Mouse (Mus musculus) kidney, postnatal 0 days (tissue): ENCODE measurements around the gene Prkar2a. TPM values are rescaled to one million over a fixed set of nuclear protein-coding genes. Genes with fewer than 3 reads are reported as not detected.
A peak's percentile ranks its signal among the peaks of the same experiment; 100 is the strongest.

ENCODE experiments used
- ATAC-seq: fragments of 200-750 bp; cut with Nextera tagmentation; replicated peaks from 2 replicates; pipeline ENCODE4 v1.8.0; 2017; ENCODE audit warnings: low read depth, moderate number of reproducible peaks, moderate TSS enrichment, moderate library complexity; ENCODE audit not compliant: low FRiP score
- DNase-seq: peaks from one replicate; pipeline ENCODE4 v3.0.0-alpha.2; 2016; ENCODE audit warnings: low spot score
- H3K27ac ChIP-seq: fragments of 300-500 bp; sonication (generic); 2 replicates; pipeline ENCODE4 v1.5.1; 2014; ENCODE audit warnings: mild to moderate bottlenecking
- H3K27me3 ChIP-seq: fragments of 300-500 bp; sonication (generic); 2 replicates; pipeline ENCODE4 v1.6.1; 2014; ENCODE audit warnings: low read length, mixed read lengths; ENCODE audit not compliant: insufficient read depth
- H3K36me3 ChIP-seq: fragments of 300-500 bp; sonication (generic); 2 replicates; pipeline ENCODE4 v1.6.1; 2014; ENCODE audit warnings: low read length, mixed read lengths; ENCODE audit not compliant: insufficient read depth
- H3K4me1 ChIP-seq: fragments of 300-500 bp; sonication (generic); replicated peaks from 2 replicates; pipeline ENCODE4 v1.6.1; 2014; ENCODE audit warnings: antibody characterized with exemption, low read length, mixed read lengths; ENCODE audit not compliant: insufficient read depth
- H3K4me2 ChIP-seq: fragments of 300-500 bp; sonication (generic); 2 replicates; pipeline ENCODE4 v1.6.1; 2014; ENCODE audit warnings: mild to moderate bottlenecking, low read length, moderate library complexity, mixed read lengths
- H3K4me3 ChIP-seq: fragments of 300-500 bp; sonication (generic); replicated peaks from 2 replicates; pipeline ENCODE4 v1.5.1; 2014; ENCODE audit warnings: low read depth, low read length
- H3K9ac ChIP-seq: fragments of 300-500 bp; sonication (generic); 2 replicates; pipeline ENCODE4 v1.6.1; 2014; ENCODE audit warnings: low read depth, low read length
- H3K9me3 ChIP-seq: fragments of 300-500 bp; sonication (generic); replicated peaks from 2 replicates; pipeline ENCODE4 v1.6.1; 2016; ENCODE audit warnings: low read length, inconsistent platforms, mixed read lengths
- CTCF ChIP-seq: IDR thresholded peaks from 2 replicates; pipeline ENCODE4 v1.5.1; 2016; ENCODE audit warnings: antibody characterized with exemption, low read depth, mild to moderate bottlenecking, moderate library complexity
- WGBS: fragments of 180-500 bp; shearing (Covaris S2); extraction: QIAGEN DNeasy Blood & Tissue Kit; methylation state at CpG from one replicate; pipeline ENCODE4 v1.1.7; 2014; 5-methylcytosine and 5-hydroxymethylcytosine counted together
- polyA plus RNA-seq: library from polyadenylated mRNA; unstranded; fragments of >200 nt; fragmentation: Nextera tagmentation; extraction: Ambion mirVana; gene quantifications from 2 replicates; pipeline ENCODE4 v1.2.1, GENCODE M21; 2015

Gene Prkar2a
- polyA plus RNA-seq, 1 experiment from 2014 or later, result 18.6 TPM

- Histone ChIP-seq H3K9ac (no peak overlapping the region), H3K4me3 (no peak overlapping the region), H3K4me1 (no peaks in the 10 kb centered on the region), H3K27ac (no peak overlapping the region), H3K36me3 (peaks cover 26% of the 10 kb centered on the region), H3K4me2 (no peak overlapping the region), H3K9me3 (no peaks in the 10 kb centered on the region), H3K27me3 (no peaks in the 10 kb centered on the region)
- TF ChIP-seq CTCF, result no peak
- no peak for ATAC-seq
- WGBS, result 87% methylated on average over 15 of the region's 15 CpGs
- no peak for DNase-seq
Measured at GRCm38 (mm10) chr9:108680026-108680425, 9.1 kb upstream of the Prkar2a start.

GRCm38 (mm10) chr9:108686475-108686887 is 2.6 kb upstream of the Prkar2a start:
- 31% methylated on average over 4 of the region's 4 CpGs for WGBS
- Histone ChIP-seq H3K4me1 (no peaks in the 10 kb centered on the region), H3K27me3 (no peaks in the 10 kb centered on the region), H3K27ac (no peak overlapping the region), H3K4me2 (no peak overlapping the region), H3K9me3 (no peaks in the 10 kb centered on the region), H3K36me3 (peaks cover 11% of the 10 kb centered on the region; the same call in 1 of the 2 replicates), H3K9ac (no peak overlapping the region), H3K4me3 (no peak overlapping the region)
- DNase-seq (peak; percentile 24), ATAC-seq (no peak)
- TF ChIP-seq CTCF, result no peak

GRCm38 (mm10) chr9:108687181-108687580 is 1.9 kb upstream of the Prkar2a start:
- no peak overlapping the region for H3K4me3 ChIP-seq
- no peaks in the 10 kb centered on the region for H3K27me3 ChIP-seq
- no peak overlapping the region for H3K27ac ChIP-seq
- no peak for DNase-seq
- ATAC-seq, result no peak
- H3K4me1 ChIP-seq, result no peaks in the 10 kb centered on the region
- no peaks in the 10 kb centered on the region for H3K9me3 ChIP-seq
- WGBS, result 73% methylated on average over 6 of the region's 6 CpGs
- TF ChIP-seq CTCF, result no peak
- H3K9ac ChIP-seq, result no peak overlapping the region
- H3K36me3 ChIP-seq, result peaks cover 7% of the 10 kb centered on the region; the same call in 1 of the 2 replicates
- no peak overlapping the region for H3K4me2 ChIP-seq

- H3K27ac ChIP-seq, result no peak overlapping the region
- no peaks in the 10 kb centered on the region for H3K27me3 ChIP-seq
- H3K36me3 ChIP-seq, result 0 out of 2 replicates have a peak, but pooled peaks cover 2% of the 10 kb centered on the region
- DNase-seq (no peak), ATAC-seq (no peak)
- WGBS, result 71% methylated on average over 2 of the region's 2 CpGs
- no peak overlapping the region for H3K4me3 ChIP-seq
- H3K9ac ChIP-seq, result no peak overlapping the region
- H3K4me1 ChIP-seq, result no peaks in the 10 kb centered on the region
- H3K4me2 ChIP-seq, result no peak overlapping the region
- no peaks in the 10 kb centered on the region for H3K9me3 ChIP-seq
- no peak for TF ChIP-seq CTCF
Measured at GRCm38 (mm10) chr9:108687686-108688085, 1.4 kb upstream of the Prkar2a start.

- Histone ChIP-seq H3K4me1 (0 out of 2 replicates have a peak, but pooled peaks cover 6% of the 10 kb centered on the region), H3K4me2 (no peak overlapping the region), H3K27me3 (no peaks in the 10 kb centered on the region), H3K9ac (no peak overlapping the region), H3K27ac (no peak overlapping the region), H3K4me3 (no peak overlapping the region), H3K36me3 (no peaks in the 10 kb centered on the region), H3K9me3 (no peaks in the 10 kb centered on the region)
- no peak for DNase-seq
- ATAC-seq, result no peak
- 79% methylated on average over 9 of the region's 9 CpGs for WGBS
- TF ChIP-seq CTCF, result no peak
Measured at GRCm38 (mm10) chr9:108688451-108688850, 663 bp upstream of the Prkar2a start.

GRCm38 (mm10) chr9:108689993-108690392 is 879 bp downstream of the Prkar2a start:
- ATAC-seq, result no peak
- H3K4me2 ChIP-seq, result no peak overlapping the region
- no peak for DNase-seq
- H3K27ac ChIP-seq, result no peak overlapping the region
- no peaks in the 10 kb centered on the region for H3K27me3 ChIP-seq
- 88% methylated on average over 1 of the region's 1 CpGs for WGBS
- H3K4me3 ChIP-seq, result no peak overlapping the region
- H3K9me3 ChIP-seq, result no peaks in the 10 kb centered on the region
- H3K36me3 ChIP-seq, result no peaks in the 10 kb centered on the region
- TF ChIP-seq CTCF, result no peak
- no peak overlapping the region for H3K9ac ChIP-seq
- H3K4me1 ChIP-seq, result 0 out of 2 replicates have a peak, but pooled peaks cover 7% of the 10 kb centered on the region

- 85% methylated on average over 6 of the region's 6 CpGs for WGBS
- TF ChIP-seq CTCF, result no peak
- H3K4me2 ChIP-seq, result no peak overlapping the region
- no peak overlapping the region for H3K4me3 ChIP-seq
- H3K27me3 ChIP-seq, result no peaks in the 10 kb centered on the region
- H3K27ac ChIP-seq, result no peak overlapping the region
- H3K9me3 ChIP-seq, result no peaks in the 10 kb centered on the region
- DNase-seq (no peak), ATAC-seq (no peak)
- H3K9ac ChIP-seq, result no peak overlapping the region
- no peaks in the 10 kb centered on the region for H3K36me3 ChIP-seq
- H3K4me1 ChIP-seq, result 0 out of 2 replicates have a peak, but pooled peaks cover 7% of the 10 kb centered on the region
Measured at GRCm38 (mm10) chr9:108690914-108691313, 1.8 kb downstream of the Prkar2a start.
